Mouse (Mus musculus): Measurements from ENCODE around the gene Dnajc19.

Gene Dnajc19

DNA sequence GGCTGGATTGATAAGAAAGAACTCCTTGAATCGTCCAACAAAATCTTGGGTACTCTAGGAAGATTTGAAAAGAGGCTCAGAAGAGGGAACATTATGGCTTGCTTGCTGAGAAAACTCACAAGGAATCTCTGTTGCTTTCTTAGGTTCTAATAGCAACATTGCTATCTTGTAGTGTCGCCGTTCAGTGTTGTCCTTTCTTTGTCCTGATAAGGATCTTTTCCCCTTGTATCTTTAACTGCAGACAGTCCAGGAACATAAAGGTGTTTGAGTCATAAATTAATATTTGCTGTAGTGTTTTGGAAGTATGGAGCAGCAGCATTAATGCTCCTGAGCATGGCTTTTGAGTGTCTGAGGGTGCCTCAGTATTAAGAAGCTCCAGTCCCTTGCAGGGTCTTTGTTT is 50.5 kb downstream of the Dnajc19 start:
- in situ Hi-C loops (cut with MboI) = no loop called here

DNA sequence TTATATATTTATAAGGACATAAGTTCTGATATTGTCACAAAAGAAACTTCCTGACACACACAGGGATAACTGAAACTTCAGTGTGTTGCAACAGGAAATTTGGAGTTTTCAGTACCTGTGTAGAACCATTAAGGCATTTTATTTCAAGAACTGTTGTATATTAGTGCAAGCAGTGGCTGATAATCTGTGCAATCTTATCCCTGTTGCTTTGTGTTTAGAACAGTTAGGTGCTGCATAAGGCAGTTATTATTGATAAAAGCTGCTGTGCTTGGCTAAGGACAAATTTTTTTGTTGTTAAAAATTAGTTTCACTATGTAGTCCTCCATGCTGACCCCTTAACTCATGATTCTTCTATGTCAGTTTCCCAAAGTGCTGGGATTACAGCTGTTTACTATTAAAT is 52.2 kb downstream of the Dnajc19 start:
- in situ Hi-C loops (cut with MboI) = no loop called here

DNA sequence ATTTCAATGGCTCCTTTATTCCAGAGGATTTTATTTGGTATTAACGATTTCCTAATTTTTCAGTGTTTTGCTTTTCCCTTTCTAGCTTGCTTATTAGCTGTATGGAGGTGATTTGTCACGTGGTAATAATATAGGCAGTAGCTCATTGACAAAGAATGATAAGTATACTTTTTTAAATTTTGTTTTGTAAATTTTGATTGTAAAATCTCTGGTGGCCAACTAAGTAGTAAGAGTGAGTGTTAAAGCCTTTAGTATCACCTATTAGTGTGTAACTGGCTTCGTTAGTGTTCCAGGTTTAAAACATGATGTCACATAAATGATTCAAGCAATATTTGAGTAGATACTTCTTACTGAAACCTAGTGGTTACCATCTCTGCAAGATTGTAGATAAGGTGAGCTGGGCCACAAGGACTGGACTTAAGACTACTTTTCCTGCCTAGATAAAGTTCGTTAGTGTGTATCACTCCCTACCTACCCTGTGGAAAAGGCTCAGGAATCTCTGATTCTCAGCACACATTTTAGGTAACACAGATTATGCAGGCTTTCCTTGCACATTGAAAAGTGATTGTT is 59.8 kb downstream of the Dnajc19 start:
- in situ Hi-C loops (cut with MboI) = no loop called here

DNA sequence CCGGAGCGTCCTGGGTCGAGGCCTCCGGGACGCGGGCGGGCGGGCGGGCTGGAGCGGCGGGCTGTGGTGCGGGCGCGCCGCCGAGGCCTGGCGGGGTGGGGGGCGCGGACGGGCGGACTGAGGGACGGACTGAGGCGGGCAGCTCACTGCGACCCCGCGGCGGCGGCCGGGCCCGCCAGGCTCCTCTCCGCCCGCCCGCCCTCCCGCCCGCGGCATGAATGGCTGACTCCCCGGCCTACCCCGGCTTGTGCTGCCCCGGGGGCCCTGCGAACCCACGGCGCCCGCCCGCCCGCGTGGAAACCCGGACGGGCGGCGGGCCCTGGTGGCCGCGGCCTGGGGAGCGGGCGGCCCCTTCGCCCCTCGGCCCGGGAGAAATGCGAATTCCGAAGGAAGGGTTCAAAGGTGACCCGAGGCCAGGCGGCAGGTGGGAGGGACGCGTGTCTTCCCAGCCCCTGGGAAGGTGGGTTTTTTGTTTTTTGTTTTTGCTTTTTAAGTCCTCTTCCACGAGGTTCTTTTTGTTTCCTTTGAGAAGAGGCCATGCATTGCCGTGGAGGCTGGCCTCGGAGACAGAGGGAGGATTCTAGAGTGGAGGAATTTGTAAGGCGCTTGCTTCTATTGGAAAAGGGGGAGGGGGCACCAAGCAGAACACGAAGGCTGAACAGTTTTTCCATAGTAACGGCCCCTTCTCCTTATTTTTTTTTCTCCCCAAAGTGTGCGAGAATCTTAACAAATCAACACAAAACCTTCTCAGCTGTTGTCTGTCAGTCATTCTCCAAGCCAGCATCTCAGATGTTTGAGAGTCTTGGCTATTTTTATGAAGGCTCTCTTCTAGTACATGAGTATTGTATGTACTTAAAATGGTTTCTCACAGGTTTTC is 60.5 kb downstream of the Dnajc19 start:
- in situ Hi-C loops (cut with MboI) = no loop called here

DNA sequence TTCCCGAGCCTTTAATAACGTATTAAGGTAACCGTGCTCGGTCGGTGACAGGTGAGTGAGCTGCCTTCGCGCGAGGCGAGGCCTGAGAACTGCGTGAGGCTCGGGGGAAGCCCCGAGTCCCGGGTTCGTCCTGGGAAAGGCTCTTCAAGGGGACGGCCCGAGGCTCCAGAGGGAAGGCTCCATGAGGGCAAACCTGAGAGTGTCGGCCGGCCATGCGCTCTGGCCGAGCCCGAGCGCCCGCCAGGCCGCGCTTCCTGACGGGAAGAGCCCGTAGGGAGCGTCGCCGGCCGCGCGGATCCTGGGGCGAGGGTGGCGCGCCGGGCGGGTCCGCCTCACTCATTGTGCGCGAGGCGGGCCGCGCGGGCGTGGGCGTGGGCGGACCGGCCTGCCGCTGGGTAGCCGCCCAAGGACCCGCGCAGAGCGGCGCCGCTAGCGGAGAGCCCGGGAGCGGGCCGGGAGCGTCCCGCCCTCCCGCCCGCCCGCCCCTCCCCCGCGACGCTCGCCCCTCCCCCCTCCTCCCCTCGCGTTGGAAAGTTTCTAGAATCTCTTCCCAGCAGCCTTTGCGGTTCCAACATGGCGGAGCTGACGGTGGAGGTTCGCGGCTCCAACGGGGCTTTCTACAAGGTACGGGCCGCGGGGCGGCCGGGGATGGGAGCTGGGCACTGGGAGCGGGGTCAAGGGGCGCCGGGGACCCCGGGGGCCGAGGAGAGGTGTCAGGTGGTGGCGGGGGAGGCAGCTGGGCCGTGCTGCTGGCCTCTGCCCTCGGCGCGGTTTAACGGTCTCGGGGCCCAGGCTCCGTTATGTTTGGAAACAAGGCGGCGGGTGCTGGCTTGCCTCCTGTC is 61.4 kb downstream of the Dnajc19 start, which contains the start of gene Fxr1:
Fxr1 (plus strand) TSS at position 404 of the 842 bp plus-strand sequence.
- in situ Hi-C loops (cut with MboI) = no loop called here

DNA sequence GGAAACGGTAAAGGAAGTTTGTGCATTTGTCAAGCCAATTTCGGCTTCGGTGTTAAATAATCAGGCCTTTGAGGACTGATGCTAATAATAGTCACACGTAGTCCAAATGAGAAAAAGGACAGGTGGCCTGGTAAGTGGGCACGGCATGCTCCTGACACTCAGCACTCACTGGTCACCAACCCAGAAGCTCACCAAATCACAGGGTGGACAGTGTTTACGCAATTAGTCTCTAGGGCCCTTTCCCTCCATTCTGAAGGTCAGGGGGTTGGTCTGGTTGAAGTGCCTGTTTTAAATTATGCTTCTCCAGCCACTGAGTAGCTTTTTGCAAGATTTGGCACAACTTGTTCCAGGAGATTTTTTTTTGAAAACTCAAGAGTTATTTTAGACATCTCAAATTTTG is 72.9 kb downstream of the Dnajc19 start:
- in situ Hi-C loops (cut with MboI) = no loop called here

DNA sequence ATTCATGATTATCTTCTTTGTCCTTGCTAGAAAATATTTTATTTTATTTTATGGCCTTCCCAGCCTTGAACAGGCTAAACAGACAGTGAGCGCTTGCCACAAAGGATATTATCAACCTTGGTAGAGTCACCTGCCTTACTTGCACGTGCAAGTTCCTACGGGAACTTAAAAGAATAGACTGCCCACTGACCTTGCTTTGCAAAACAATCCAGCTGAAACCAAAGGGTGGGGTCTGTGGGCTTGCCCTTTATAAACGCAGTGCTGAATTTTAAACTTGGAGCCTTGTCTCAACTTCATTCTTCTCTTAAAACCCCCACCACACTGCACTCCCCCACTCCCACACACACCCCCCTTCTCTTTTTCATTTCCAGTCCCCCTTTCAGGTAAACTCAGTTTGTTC is 73.5 kb downstream of the Dnajc19 start:
- in situ Hi-C loops (cut with MboI) = no loop called here

DNA sequence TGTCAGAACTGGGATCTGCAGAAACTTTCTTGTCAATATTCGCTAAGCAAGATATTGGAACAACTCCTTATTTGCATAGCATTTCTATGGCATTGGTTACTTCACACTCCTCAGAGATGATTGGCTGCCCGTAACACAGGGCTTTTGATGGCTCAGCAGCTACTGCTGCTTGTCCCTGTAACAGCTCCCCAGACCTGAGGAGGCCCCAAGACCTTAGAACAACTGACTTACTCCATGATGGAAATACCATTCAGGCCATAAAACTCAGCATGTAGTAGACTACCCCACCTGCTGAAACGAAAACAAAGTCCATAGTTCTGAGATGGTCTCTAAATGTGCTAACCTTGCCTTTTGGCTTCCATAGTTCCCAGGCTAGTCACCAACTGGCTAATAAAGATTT is 74.3 kb downstream of the Dnajc19 start:
- in situ Hi-C loops (cut with MboI) = no loop called here

DNA sequence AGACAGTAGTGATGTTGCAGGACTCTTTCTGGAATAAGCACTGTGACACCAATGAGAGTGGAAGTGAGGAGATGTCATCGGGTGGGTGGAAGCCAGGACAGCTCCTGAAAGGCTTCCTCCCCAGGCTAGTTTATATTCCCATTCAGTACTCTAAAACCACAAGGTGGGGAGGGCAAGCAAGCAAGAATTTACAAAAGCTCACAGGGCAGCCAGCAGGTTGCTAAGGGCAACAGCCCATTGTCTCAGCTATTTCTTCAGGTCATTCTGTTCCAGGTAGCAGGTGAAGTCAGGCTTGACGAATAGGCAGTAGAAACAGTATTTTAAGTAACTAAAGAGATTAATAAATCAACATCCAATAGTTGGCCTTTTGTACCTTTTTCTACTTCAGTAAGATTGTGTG is 74.8 kb downstream of the Dnajc19 start:
- in situ Hi-C loops (cut with MboI) = no loop called here

All from mature B cell (primary cell).